Mouse (Mus musculus) central nervous system, embryonic 18 days (tissue): ENCODE measurements around the gene Tnfrsf12a. TPM values are rescaled to one million over a fixed set of nuclear protein-coding genes. Genes with fewer than 3 reads are reported as not detected.

Experiments used
- polyA plus RNA-seq: library from polyadenylated mRNA; depleted of rRNA; stranded (reverse); fragments of >200 nt; gene quantifications from 2 replicates; pipeline ENCODE4 v1.2.3, GENCODE M21; 2012; rRNA removed

The Tnfrsf12a gene
- 2.5 and 3.4 TPM in 2 replicates for polyA plus RNA-seq

DNA sequence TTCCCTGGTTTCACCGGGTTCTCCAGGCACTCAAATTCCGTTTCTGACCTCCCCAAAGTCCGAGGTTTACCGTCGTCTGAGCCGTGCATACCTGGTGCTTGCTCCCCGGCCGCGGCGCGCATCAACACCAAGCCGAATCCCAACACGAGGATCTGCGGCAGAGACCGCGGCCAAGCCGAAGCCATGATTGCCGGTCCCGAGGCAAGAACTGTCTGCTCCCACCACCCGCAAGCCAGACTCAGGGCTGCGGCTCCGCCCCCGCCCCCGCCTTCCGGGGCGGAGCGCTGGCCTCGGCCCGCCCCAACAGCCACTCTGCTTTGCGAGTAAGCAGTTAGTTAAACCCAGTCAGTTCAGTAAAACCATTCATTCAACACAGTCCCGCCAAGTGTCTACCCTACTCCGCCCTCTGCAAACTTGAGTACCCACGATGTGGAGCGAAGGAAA is at the start of gene Tnfrsf12a:
Tnfrsf12a (minus strand) TSS at position 233 of the 444 bp plus-strand sequence.

DNA sequence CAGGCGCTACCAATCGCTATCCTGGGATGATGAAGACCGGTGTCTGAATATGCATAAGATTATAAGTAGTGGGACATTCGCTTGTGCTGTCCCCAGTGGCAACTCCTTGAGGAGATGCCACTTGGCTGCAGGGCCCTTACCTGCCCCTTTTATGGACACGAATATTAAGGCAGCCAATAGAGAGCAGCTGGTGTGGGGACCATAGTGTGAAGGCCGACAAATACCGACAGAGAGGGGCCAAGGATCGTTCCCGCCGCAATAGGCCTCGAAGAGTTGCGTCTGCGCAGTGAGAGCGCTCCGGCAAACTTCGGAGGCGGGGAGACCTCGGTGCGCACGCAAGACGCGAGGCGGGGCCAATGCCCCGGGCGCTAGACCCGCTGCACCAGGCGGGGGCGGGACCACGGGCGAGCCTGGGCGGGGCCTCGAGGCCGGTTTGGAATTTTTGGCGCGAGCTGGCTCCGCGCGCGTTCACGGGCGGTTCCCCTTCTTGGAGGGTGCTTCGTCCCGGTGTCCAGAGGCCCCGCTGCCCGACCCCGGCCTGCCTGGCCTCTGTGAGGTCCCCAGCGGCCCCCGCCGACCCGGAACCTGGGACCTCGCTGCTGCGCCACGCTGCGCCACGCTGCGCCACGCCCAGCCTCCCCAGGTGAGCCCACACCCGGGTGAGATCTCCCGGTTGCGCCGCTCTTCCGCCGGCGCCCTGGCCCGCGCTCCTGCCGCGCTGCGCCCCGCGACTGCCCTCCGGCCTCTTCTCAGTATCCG is 48.9 kb upstream of the Tnfrsf12a start, which contains the start of gene Pkmyt1:
Pkmyt1 (plus strand) TSS at position 338 of the 759 bp plus-strand sequence.

DNA sequence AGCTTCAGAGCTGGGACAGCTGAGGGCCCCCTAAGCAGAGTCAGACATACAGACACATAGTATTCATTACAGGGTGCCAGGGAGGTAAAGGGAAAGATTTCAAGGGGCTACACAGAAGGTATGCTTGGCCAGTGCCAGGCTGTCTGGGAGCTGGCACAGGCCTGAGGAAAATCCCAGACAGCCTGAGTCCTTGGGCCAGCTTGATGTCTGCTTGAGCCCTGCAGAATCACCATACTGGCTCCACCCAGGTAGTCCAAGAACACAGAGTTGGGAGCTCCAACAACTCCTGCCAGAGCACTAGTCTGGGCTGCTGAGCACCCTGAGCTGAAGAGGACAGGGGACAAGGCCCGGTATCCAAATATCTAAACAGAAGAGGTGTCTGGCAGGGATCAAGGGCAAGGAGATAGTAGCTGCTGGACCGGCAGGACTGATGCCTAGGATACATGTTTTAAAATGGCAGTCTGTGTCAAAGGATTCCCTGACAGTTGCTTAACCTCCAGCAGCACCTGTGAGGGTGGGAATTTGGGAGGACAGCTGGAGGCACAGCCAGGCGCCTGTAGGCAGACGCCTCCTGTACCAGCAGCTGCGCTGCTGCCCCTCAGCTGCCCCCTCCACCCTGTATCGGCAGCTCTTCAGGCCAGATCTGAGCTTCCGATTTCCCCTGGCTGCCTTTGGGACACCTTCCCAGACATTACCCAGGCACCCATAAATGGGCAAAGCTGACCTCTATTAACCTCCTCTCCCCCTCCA is 45.3 kb upstream of the Tnfrsf12a start, which contains the start of gene 1520401A03Rik:
1520401A03Rik (minus strand) TSS at position 408 of the 750 bp plus-strand sequence.

DNA sequence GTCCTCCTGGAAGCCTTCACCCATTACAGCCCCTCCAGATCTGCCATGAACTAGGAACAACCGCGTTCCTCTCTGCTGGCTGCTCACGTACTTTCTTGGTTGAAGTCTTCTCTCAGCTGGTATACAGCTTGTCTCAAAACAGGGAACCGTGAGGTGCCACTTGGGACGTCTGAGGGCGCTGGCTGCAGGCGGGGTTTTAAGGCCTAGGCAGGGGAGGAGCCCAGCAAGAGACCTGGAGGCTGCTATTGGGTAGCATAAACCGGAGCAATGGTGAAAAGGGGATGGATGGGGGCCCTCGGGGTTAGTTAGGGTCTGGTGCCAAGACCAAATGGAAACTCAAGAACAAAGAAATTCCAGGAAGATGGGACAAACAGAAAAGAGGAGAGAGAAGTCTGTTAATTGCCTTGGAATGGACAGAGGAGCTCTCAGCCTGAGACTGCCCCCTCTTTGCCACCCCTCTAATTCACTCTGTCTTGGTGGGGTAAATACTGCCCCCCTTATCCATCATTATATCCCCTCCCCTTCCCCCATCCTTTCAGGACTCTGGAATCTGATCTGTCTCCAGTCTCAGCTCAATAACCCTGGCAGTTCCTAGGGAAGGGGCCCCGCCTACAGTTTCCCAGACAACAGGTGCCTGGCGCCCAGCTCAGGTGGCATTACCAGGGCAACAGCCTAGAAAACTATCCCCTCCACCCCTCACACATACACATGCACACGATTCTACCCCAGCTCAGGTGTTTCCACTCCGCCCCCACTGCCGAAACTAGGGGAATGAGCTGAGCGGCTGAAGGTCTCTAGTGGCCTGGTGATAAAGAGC is 6.8 kb upstream of the Tnfrsf12a start, which contains the start of gene Cldn9:
Cldn9 (minus strand) TSS at position 171 of the 817 bp plus-strand sequence.

DNA sequence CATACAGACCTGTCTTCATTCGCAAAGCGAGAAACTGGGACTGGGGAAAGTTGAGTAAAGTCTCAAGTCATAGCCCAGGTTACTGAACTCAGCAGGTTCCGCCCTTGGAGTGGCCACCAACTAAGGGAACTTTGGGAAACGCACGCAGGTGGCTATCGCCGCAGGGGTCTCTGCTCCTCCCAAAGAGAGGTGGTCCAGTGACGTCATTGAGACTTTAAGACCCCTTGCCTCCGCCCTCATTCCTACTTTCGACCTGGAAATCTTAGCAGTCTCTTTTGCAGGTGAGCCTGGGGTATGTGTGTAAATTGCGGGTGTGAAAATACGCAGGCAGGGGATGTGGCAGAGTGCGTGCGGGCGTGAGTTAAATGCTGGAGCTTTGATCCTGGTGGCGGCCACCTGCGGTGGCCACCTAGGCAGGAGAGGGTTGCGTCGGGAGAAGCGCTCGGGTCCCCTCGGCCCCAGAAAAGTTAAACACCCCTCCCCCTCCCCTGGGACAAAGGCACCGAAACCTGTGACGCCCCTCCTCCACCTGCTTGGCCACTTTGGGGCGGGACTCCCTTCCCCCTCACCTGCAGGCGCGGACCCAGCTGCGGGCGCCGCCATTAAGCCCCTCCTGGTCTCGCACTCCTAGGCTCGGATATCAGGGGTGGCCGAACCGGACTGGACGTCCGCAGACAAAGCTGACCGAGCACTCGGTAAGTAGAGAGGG is 2.0 kb upstream of the Tnfrsf12a start, which contains the start of gene Cldn6:
Cldn6 (plus strand) TSS at position 123 of the 709 bp plus-strand sequence.

DNA sequence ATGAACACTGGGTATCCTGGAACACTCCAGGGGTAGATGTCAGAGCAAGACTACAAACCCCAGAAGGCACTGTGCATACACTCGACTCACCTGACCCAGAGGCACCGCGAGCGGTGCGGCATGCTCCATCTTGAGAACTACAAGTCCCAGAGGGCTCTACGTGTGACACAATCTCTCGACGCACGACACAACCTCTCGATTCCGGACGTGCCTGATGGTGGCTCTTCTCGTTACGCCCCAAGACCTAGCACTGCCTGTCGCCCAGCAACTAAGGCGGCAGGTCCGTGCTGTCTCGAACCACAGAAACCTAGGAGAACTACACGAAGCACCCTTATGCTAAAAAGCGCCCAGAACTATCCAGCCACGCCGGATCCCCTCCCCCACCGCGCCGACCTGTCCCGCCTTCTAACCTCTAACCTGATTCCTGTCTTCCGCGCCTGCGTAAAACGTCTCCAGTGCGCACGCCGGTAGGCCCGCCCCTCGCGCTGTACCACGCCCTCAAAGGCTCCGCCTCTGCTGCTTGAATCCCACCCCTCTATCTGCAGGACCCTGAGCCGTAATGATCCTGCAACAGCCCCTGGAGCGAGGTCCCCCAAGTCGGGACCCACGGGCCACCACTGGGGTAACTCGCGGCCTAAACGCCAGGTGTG is 3.7 kb downstream of the Tnfrsf12a start, which contains the start of the genes Hcfc1r1 and Thoc6:
Hcfc1r1 (plus strand) TSS at position 173 of the 650 bp plus-strand sequence.
Thoc6 (minus strand) TSS at position 459 of the 650 bp plus-strand sequence.

DNA sequence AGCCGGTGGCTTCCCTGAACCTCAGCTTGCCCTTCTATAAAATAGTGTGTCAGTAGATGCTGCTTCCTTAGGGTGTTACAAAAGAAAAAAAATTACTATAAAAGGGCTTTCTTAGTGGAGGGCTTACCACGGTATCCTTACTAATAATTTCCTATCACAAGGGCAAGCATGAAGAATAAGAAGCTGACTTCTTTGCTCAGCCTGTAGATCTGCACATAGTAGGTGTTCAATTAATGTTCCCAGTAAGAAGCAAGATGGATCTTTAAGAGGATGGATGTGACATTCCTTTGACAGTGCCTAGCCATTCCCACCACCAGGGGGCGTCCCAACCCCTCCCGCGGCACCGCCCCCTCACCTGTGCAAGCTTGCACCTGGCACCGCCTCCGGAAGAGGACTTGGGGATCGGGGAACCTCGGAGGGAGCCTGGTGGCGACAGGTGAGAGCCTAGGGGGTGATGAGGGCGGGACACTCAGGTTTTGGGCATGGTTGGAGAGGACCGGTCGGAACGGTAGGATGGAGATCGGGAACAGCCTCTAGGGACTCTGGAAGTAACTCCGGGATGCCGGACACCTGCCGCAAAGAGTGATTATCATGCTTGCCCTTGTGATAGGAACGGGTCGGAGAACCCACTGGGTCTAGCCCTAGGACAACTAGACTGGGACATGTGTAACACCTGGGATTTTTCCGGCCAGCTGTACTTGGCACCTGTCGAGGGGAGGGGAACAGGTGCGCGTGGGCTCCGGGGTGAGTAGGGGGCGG is 17.0 kb downstream of the Tnfrsf12a start, which contains the start of gene Bicdl2:
Bicdl2 (plus strand) TSS at position 390 of the 759 bp plus-strand sequence.

DNA sequence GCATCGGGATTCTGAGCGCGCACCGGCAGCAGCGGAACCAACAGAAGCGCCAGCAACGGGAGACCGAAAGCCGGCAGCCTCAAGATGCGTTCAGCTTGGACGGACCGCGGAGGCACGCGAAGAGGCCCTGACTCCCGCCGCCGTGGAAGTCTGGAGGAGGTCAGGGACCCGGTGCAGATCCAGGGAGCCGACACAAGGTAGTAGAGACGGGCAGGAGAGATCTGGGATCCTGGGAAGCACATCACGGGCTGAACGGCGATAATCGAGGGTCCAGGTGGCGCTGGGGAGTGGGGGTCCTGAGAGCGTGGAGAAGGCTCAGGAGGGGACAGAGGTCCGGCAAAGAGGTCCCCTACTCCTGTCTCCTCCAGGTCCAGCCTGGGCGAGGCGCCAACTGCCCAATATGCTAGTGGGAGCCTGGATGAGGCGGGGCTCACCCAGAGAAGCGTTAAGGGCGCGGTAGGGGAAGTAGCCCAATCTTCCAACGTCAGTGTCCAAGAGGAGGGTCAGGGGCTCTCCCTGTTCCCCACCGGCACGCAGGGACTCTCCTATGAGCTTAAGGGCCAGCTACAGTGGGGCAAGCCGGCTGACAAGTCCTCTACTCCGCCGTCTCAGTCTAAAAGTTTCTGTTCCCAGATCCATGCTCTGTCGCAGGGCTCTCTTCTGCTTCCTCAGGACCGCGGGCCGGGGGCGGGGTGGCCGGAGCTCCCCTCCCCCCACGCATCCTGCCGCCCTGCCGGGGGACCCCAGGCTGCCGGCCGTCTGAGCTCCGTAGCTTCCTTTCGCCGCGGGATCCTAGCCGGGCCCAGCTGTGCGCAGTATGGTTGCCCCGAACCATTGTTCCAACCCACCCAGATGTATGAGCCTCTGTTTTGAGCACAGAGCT is 32.4 kb downstream of the Tnfrsf12a start, which contains the start of gene Mmp25:
Mmp25 (minus strand) TSS at position 665 of the 883 bp plus-strand sequence.

Other genes with a start within 250 kb of the Tnfrsf12a start
- not detected in 2 replicates for gene Vmn2r117, start 197.8 kb downstream of the Tnfrsf12a start, polyA plus RNA-seq
- gene Zfp213, start 113.2 kb downstream of the Tnfrsf12a start, polyA plus RNA-seq, result 12.9 and 13.4 TPM in 2 replicates
- gene Zfp13, start 78.0 kb downstream of the Tnfrsf12a start, polyA plus RNA-seq, result 35.4 and 39.3 TPM in 2 replicates
- gene Zscan10, start 76.6 kb downstream of the Tnfrsf12a start, polyA plus RNA-seq, result 0.08 and 0.12 TPM in 2 replicates
- gene Mmp25, start 32.2 kb downstream of the Tnfrsf12a start, polyA plus RNA-seq, result 0.87 and 1.0 TPM in 2 replicates
- 0.13 and 0.22 TPM in 2 replicates for gene Bicdl2, start 17.0 kb downstream of the Tnfrsf12a start, polyA plus RNA-seq
- gene Hcfc1r1, start 3.9 kb downstream of the Tnfrsf12a start, polyA plus RNA-seq, result 86.9 and 88.9 TPM in 2 replicates
- gene Thoc6, start 3.6 kb downstream of the Tnfrsf12a start, polyA plus RNA-seq, result 28.9 and 33.0 TPM in 2 replicates
- 0.54 and 0.72 TPM in 2 replicates for gene Cldn6, start 1.8 kb upstream of the Tnfrsf12a start, polyA plus RNA-seq
- 0.40 and 0.47 TPM in 2 replicates for gene Cldn9, start 6.6 kb upstream of the Tnfrsf12a start, polyA plus RNA-seq
- gene 1520401A03Rik, start 45.3 kb upstream of the Tnfrsf12a start, polyA plus RNA-seq, result 0.17 and 0.32 TPM in 2 replicates
- 19.8 and 20.8 TPM in 2 replicates for gene Pkmyt1, start 48.9 kb upstream of the Tnfrsf12a start, polyA plus RNA-seq
- 33.9 and 34.7 TPM in 2 replicates for gene Paqr4, start 63.4 kb upstream of the Tnfrsf12a start, polyA plus RNA-seq
- 1.3 and 1.6 TPM in 2 replicates for gene Kremen2, start 68.4 kb upstream of the Tnfrsf12a start, polyA plus RNA-seq
- 80.5 and 83.9 TPM in 2 replicates for gene Flywch1, start 94.1 kb upstream of the Tnfrsf12a start, polyA plus RNA-seq
- gene Flywch2, start 108.6 kb upstream of the Tnfrsf12a start, polyA plus RNA-seq, result 46.4 and 59.7 TPM in 2 replicates
- gene Srrm2, start 113.1 kb upstream of the Tnfrsf12a start, polyA plus RNA-seq, result 446 and 518 TPM in 2 replicates
- 883 and 917 TPM in 2 replicates for gene Elob, start 151.7 kb upstream of the Tnfrsf12a start, polyA plus RNA-seq
- gene Prss33, start 158.6 kb upstream of the Tnfrsf12a start, polyA plus RNA-seq, result 0.26 and 0.27 TPM in 2 replicates
- gene Prss32, start 166.4 kb upstream of the Tnfrsf12a start, polyA plus RNA-seq, result 1.6 and 1.8 TPM in 2 replicates
- gene Prss41, start 166.7 kb upstream of the Tnfrsf12a start, polyA plus RNA-seq, result 1.6 and 1.7 TPM in 2 replicates
- gene Prss21, start 190.6 kb upstream of the Tnfrsf12a start, polyA plus RNA-seq, result not detected in 2 replicates
- not detected in 2 replicates for gene Dcpp1, start 203.4 kb upstream of the Tnfrsf12a start, polyA plus RNA-seq
- gene Dcpp2, start 203.4 kb upstream of the Tnfrsf12a start, polyA plus RNA-seq, result not detected in 2 replicates
- gene Dcpp3, start 240.0 kb upstream of the Tnfrsf12a start, polyA plus RNA-seq, result not detected in 2 replicates